Comparison of ENCODE assay signal across 14 mouse cellular contexts in genomic region chr17:7271522-7272134, GRCm38 (mm10). TPM values are rescaled to one million over a fixed set of nuclear protein-coding genes. Genes with fewer than 3 reads are reported as not detected.
DNase-seq lines count a peak whose midpoint lies in the region; ATAC-seq lines count a peak whose summit lies in the region.
"Had no signal": no experiment of that assay in that cellular context is flagged by ENCODE, and none has a peak within 500 bp of the region (broad histone marks: within the 10 kb centered on the region; RNA-seq: fewer than 3 reads in every experiment).

No protein-coding gene starts in this region.

- DNase-seq in heart, postnatal 4 days, result no peak
- no peak for DNase-seq in lung, postnatal 36 days
- no peak for DNase-seq in spleen, postnatal 36 days (ENCODE audit: low spot score in 2 of 2)
- DNase-seq in frontal cortex, postnatal 36 days (ENCODE audit: low spot score in 2 of 2), result no peak
- DNase-seq: adrenal gland, postnatal 10 days; cerebellum, adult 11-12 months; layer of hippocampus, postnatal 36 days had no signal

- no peaks in the 10 kb centered on the region for H3K9me3 ChIP-seq in heart, embryonic 11.5 days (replicated peaks; ENCODE audit: control insufficient read depth, low read length)
- no peaks in the 10 kb centered on the region for H3K9me3 ChIP-seq in lung, embryonic 15.5 days
- no peaks in the 10 kb centered on the region for H3K9me3 ChIP-seq in forebrain, embryonic 15.5 days
- H3K9me3 ChIP-seq in stomach, embryonic 14.5 days (ENCODE audit: control insufficient read depth, low read depth, low read length), result no peaks in the 10 kb centered on the region

- peak overlapping the region; percentile 60 for H3K27ac ChIP-seq in heart, embryonic 11.5 days (ENCODE audit: low read depth, low read length)
- no peak overlapping the region for H3K27ac ChIP-seq in lung, embryonic 15.5 days
- H3K27ac ChIP-seq in forebrain, embryonic 15.5 days (replicated peaks), result no peak overlapping the region
- H3K27ac ChIP-seq in stomach, embryonic 14.5 days (ENCODE audit: low read length), result no peak overlapping the region; the same call in 1 of the 2 replicates
- H3K27ac ChIP-seq: hindbrain, postnatal 0 days; liver, embryonic 14.5 days had no signal

- H3K4me1 ChIP-seq in heart, embryonic 11.5 days (ENCODE audit: control insufficient read depth, insufficient read depth, low read length), result peaks cover 56% of the 10 kb centered on the region
- H3K4me1 ChIP-seq in lung, embryonic 15.5 days, result peaks cover 31% of the 10 kb centered on the region; the same call in 1 of the 2 replicates
- peaks cover 24% of the 10 kb centered on the region for H3K4me1 ChIP-seq in forebrain, embryonic 15.5 days
- H3K4me1 ChIP-seq in stomach, embryonic 14.5 days (ENCODE audit: control insufficient read depth, insufficient read depth, low read length), result peaks cover 44% of the 10 kb centered on the region

- WGBS in heart, embryonic 11.5 days (ENCODE audit: insufficient replicate concordance), result 32% methylated on average over 10 of the region's 10 CpGs
- 15% methylated on average over 10 of the region's 10 CpGs for WGBS in lung, embryonic 15.5 days
- 64% methylated on average over 10 of the region's 10 CpGs for WGBS in forebrain, embryonic 15.5 days
- WGBS in stomach, embryonic 14.5 days, result 25% methylated on average over 10 of the region's 10 CpGs

- no peak; the same call in 1 of the 2 replicates for ATAC-seq in heart, embryonic 11.5 days (replicated peaks; ENCODE audit: insufficient number of reproducible peaks, low FRiP score, low TSS enrichment)
- peak; percentile 66; the same call in 1 of the 2 replicates for ATAC-seq in lung, embryonic 15.5 days (ENCODE audit: borderline replicate concordance, extremely low read depth, low FRiP score, low TSS enrichment)
- ATAC-seq in forebrain, embryonic 15.5 days (replicated peaks), result peak; percentile 35; the same call in 1 of the 2 replicates
- 0 out of 2 replicates have a peak, but pooled peaks have one; percentile 46 for ATAC-seq in stomach, embryonic 14.5 days (ENCODE audit: insufficient number of reproducible peaks, insufficient read depth, low FRiP score, low read depth)
- ATAC-seq: hindbrain, postnatal 0 days had no signal

- H3K27me3 ChIP-seq in heart, embryonic 11.5 days (ENCODE audit: control insufficient read depth, insufficient read depth, low read length), result no peaks in the 10 kb centered on the region
- H3K27me3 ChIP-seq in lung, embryonic 15.5 days, result no peaks in the 10 kb centered on the region
- no peaks in the 10 kb centered on the region for H3K27me3 ChIP-seq in forebrain, embryonic 15.5 days
- H3K27me3 ChIP-seq in stomach, embryonic 14.5 days (ENCODE audit: control insufficient read depth, insufficient read depth, low read length), result no peaks in the 10 kb centered on the region

- no peak overlapping the region for H3K4me2 ChIP-seq in heart, embryonic 11.5 days
- H3K4me2 ChIP-seq in lung, embryonic 15.5 days, result no peak overlapping the region
- no peak overlapping the region for H3K4me2 ChIP-seq in forebrain, embryonic 15.5 days (replicated peaks)
- no peak overlapping the region for H3K4me2 ChIP-seq in stomach, embryonic 14.5 days (replicated peaks; ENCODE audit: low read depth, low read length)

- H3K4me3 ChIP-seq in heart, embryonic 11.5 days (ENCODE audit: low read depth, low read length), result no peak overlapping the region
- H3K4me3 ChIP-seq in lung, embryonic 15.5 days, result no peak overlapping the region
- no peak overlapping the region for H3K4me3 ChIP-seq in forebrain, embryonic 15.5 days
- no peak overlapping the region for H3K4me3 ChIP-seq in stomach, embryonic 14.5 days (ENCODE audit: low read depth, low read length)
- H3K4me3 ChIP-seq: erythroblast, embryonic 14.5 days had no signal

- peaks cover 4% of the 10 kb centered on the region; the same call in 1 of the 2 replicates for H3K36me3 ChIP-seq in heart, embryonic 11.5 days (ENCODE audit: control insufficient read depth, insufficient read depth, low read length)
- H3K36me3 ChIP-seq in lung, embryonic 15.5 days, result no peaks in the 10 kb centered on the region
- H3K36me3 ChIP-seq in forebrain, embryonic 15.5 days, result no peaks in the 10 kb centered on the region
- no peaks in the 10 kb centered on the region for H3K36me3 ChIP-seq in stomach, embryonic 14.5 days (ENCODE audit: control insufficient read depth, insufficient read depth, low read length)

- no peak overlapping the region for H3K9ac ChIP-seq in heart, embryonic 11.5 days (ENCODE audit: low read depth, low read length)
- no peak overlapping the region for H3K9ac ChIP-seq in lung, embryonic 15.5 days
- no peak overlapping the region for H3K9ac ChIP-seq in forebrain, embryonic 15.5 days (replicated peaks)
- H3K9ac ChIP-seq in stomach, embryonic 14.5 days (replicated peaks; ENCODE audit: low read depth, low read length), result no peak overlapping the region
- H3K9ac ChIP-seq: liver, embryonic 14.5 days had no signal

RNA-seq across cellular contexts. Expression of gene Tcp10a, which starts 52.8 kb away (rescaled TPM):
- polyA plus RNA-seq in heart, embryonic 11.5 days (2014; fragmentation: Nextera tagmentation; extraction: Ambion mirVana), result 0.14 and 0.24 TPM in 2 replicates
- not detected for total RNA-seq in heart, postnatal 4 days (2021)
- 0.09 TPM in 1 of 2 replicates, not detected in the other for polyA plus RNA-seq in lung, embryonic 15.5 days (2015; fragmentation: Nextera tagmentation; extraction: Ambion mirVana)
- polyA plus RNA-seq in forebrain, embryonic 15.5 days (2015; fragmentation: Nextera tagmentation; extraction: Ambion mirVana), result not detected in 2 replicates
- polyA plus RNA-seq in stomach, embryonic 14.5 days (2014; fragmentation: Nextera tagmentation; extraction: Ambion mirVana), result not detected in 2 replicates
- total RNA-seq: adrenal gland, postnatal 10 days; hindbrain, postnatal 0 days had no signal
- polyA plus RNA-seq: erythroblast, embryonic 14.5 days; liver, embryonic 14.5 days had no signal
